Mouse (Mus musculus) lung, embryonic 14.5 days (tissue): ENCODE data around the gene Wipf2. TPM values are rescaled to one million over a fixed set of nuclear protein-coding genes. Genes with fewer than 3 reads are reported as not detected.

ENCODE experiments used
- ATAC-seq: fragments of 200-750 bp; cut with Nextera tagmentation; 2 replicates; pipeline ENCODE4 v1.8.0; 2017; ENCODE audit warnings: mild to moderate bottlenecking, moderate TSS enrichment, moderate library complexity; ENCODE audit not compliant: insufficient read depth
- DNase-seq: peaks from one replicate; pipeline ENCODE4 v3.0.0-alpha.2; 2015
- H3K27ac ChIP-seq: fragments of 300-500 bp; sonication (generic); 2 replicates; pipeline ENCODE4 v1.5.1; 2014; ENCODE audit warnings: low read depth, mild to moderate bottlenecking, moderate library complexity
- H3K27me3 ChIP-seq: fragments of 300-500 bp; sonication (generic); 2 replicates; pipeline ENCODE4 v1.6.1; 2014; ENCODE audit warnings: low read length, control low read depth; ENCODE audit not compliant: insufficient read depth
- H3K36me3 ChIP-seq: fragments of 300-500 bp; sonication (generic); 2 replicates; pipeline ENCODE4 v1.6.1; 2014; ENCODE audit warnings: control low read depth; ENCODE audit not compliant: insufficient read depth
- H3K4me1 ChIP-seq: fragments of 300-500 bp; sonication (generic); 2 replicates; pipeline ENCODE4 v1.6.1; 2014; ENCODE audit warnings: antibody characterized with exemption, control low read depth; ENCODE audit not compliant: insufficient read depth
- H3K4me2 ChIP-seq: fragments of 300-500 bp; sonication (generic); 2 replicates; pipeline ENCODE4 v1.6.1; 2014; ENCODE audit warnings: mild to moderate bottlenecking
- H3K4me3 ChIP-seq: fragments of 300-500 bp; sonication (generic); 2 replicates; pipeline ENCODE4 v1.5.1; 2014; ENCODE audit warnings: low read depth, low read length
- H3K9ac ChIP-seq: fragments of 300-500 bp; sonication (generic); 2 replicates; pipeline ENCODE4 v1.6.1; 2014
- H3K9me3 ChIP-seq: fragments of 300-500 bp; sonication (generic); 2 replicates; pipeline ENCODE4 v1.6.1; 2016; ENCODE audit warnings: low read depth, low read length, control low read depth
- CTCF ChIP-seq: IDR thresholded peaks from 2 replicates; pipeline ENCODE4 v1.5.1; 2016; ENCODE audit warnings: antibody characterized with exemption, low read depth
- WGBS: fragments of 180-500 bp; shearing (Covaris S2); extraction: QIAGEN DNeasy Blood & Tissue Kit; methylation state at CpG from one replicate; pipeline ENCODE4 v1.1.7; 2014; 5-methylcytosine and 5-hydroxymethylcytosine counted together
- polyA plus RNA-seq: library from polyadenylated mRNA; unstranded; fragments of >200 nt; fragmentation: Nextera tagmentation; extraction: Ambion mirVana; gene quantifications from 2 replicates; pipeline ENCODE4 v1.2.1, GENCODE M21; 2014

Wipf2 gene
- polyA plus RNA-seq, 1 experiment from 2014 or later, result 4.7 TPM

GRCm38 (mm10) chr11:98954373-98954772, 90.9 kb downstream of the Wipf2 start:
- Histone ChIP-seq H3K9me3 (no peaks in the 10 kb centered on the region), H3K4me2 (peak overlapping the region; percentile 43), H3K9ac (0 out of 2 replicates have a peak overlapping the region, but pooled peaks have one; percentile 9), H3K27me3 (no peaks in the 10 kb centered on the region), H3K4me3 (no peak overlapping the region), H3K27ac (peak overlapping the region; percentile 77), H3K4me1 (peaks cover 49% of the 10 kb centered on the region), H3K36me3 (peaks cover 38% of the 10 kb centered on the region)
- TF ChIP-seq CTCF, result peak; percentile 81
- ATAC-seq, result peak; percentile 78
- peak; percentile 88 for DNase-seq
- 1% methylated on average over 10 of the region's 10 CpGs for WGBS

Other genes starting within 250 kb of the Wipf2 start
- 1.2 and 1.4 TPM in 2 replicates for gene Gm12355, start 238.0 kb upstream of the Wipf2 start, polyA plus RNA-seq
- not detected in 2 replicates for gene Gsdma3, start 237.3 kb upstream of the Wipf2 start, polyA plus RNA-seq
- gene Gsdma2, start 216.9 kb upstream of the Wipf2 start, polyA plus RNA-seq, result not detected in 2 replicates
- not detected in 2 replicates for gene Gsdma, start 199.3 kb upstream of the Wipf2 start, polyA plus RNA-seq
- 152 and 169 TPM in 2 replicates for gene Psmd3, start 181.1 kb upstream of the Wipf2 start, polyA plus RNA-seq
- gene Csf3, start 162.4 kb upstream of the Wipf2 start, polyA plus RNA-seq, result not detected in 2 replicates
- 53.0 and 53.5 TPM in 2 replicates for gene Med24, start 134.2 kb upstream of the Wipf2 start, polyA plus RNA-seq
- 46.8 and 47.1 TPM in 2 replicates for gene Thra, start 123.0 kb upstream of the Wipf2 start, polyA plus RNA-seq
- gene Nr1d1, start 88.3 kb upstream of the Wipf2 start, polyA plus RNA-seq, result 1.4 and 1.7 TPM in 2 replicates
- gene Msl1, start 68.1 kb upstream of the Wipf2 start, polyA plus RNA-seq, result 16.2 and 16.3 TPM in 2 replicates
- gene Casc3, start 58.7 kb upstream of the Wipf2 start, polyA plus RNA-seq, result 41.0 and 42.8 TPM in 2 replicates
- 1.5 and 2.1 TPM in 2 replicates for gene Rapgefl1, start 26.9 kb upstream of the Wipf2 start, polyA plus RNA-seq
- 47.0 and 48.1 TPM in 2 replicates for gene Cdc6, start 44.2 kb downstream of the Wipf2 start, polyA plus RNA-seq
- 43.2 and 45.3 TPM in 2 replicates for gene Rara, start 64.2 kb downstream of the Wipf2 start, polyA plus RNA-seq
- 0.31 TPM in 1 of 2 replicates, not detected in the other for gene Gjd3, start 119.4 kb downstream of the Wipf2 start, polyA plus RNA-seq
- gene Top2a, start 160.6 kb downstream of the Wipf2 start, polyA plus RNA-seq, result 349 and 364 TPM in 2 replicates
- gene Igfbp4, start 177.6 kb downstream of the Wipf2 start, polyA plus RNA-seq, result 404 and 412 TPM in 2 replicates
- gene Tns4, start 225.7 kb downstream of the Wipf2 start, polyA plus RNA-seq, result 0.39 and 0.47 TPM in 2 replicates